Mouse (Mus musculus) frontal cortex, postnatal 36 days (tissue): ENCODE data around the gene Dlg1.

Experiments
- DNase-seq, 2 experiments: peaks; one replicate each; pipeline ENCODE4 v3.0.0; 2022; ENCODE audit warnings: low spot score in 2 of 2

The Dlg1 gene

DNA sequence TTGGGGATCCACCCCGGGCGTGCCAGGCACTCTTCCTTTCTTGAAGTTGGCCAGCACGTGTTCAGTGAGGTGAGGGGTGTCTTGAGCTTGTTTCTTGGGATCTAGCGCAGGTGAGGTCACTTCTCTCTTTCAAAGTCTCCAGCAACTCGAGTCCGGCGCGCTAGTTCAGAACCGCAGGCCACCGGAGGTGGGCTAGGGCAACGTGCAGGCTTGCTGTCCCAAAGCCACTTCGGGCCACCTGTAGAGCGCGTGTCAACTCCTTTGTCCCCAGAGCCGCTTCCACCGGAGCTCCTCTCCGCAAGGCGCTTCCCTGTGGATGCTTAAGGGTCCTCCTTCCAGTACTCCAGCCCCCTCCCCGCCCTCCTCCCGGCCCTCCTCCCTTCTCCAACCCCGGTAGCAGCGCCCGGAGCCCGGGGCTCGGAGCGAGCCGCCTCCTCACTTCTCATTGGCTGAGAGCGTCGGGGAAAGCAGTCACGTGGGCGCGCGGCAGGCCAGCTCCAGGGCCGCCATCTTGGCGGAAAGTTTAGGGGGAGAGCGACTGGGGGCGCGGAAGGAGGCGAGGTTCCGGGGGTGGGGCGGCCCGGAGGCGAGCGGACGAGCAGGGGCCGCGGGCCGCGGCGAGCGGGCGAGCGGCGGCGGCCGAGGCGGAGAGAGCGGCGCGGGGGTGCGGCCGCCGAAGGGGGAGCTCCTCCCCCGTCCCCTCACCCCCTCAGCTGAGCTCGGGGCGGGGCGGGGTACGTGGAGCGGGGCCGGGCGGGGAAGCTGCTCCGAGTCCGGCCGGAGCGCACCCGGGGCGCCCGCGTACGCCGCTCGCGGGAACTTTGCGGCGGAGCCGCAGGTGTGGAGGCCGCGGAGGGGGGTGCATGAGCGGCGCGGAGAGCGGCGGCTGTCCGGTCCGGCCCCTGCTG is at the start of gene Dlg1:
Gene Dlg1, plus strand, starts transcription at position 65 of the 908 bp plus-strand sequence.
- peak; percentile 62 to 74 for DNase-seq

DNA sequence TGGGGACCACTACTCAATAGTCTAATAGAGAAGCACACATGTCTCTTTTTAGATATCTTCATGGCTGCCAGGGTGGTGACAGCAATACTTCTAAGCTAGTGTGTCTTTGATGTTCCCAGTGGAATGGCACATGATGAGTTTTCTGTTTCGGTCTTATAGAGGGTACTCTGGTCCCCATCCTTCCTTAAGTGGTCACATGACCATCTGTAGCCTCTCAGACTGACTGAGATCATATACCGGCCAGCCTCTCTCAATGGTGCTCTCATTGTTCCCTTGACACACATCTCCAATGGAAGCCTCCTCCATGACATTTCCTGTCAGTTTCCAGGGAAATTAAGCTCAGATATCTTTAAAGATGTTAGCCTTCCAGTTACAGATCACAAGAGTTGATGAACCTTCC is 46.9 kb upstream of the Dlg1 start:
- no peak for DNase-seq

DNA sequence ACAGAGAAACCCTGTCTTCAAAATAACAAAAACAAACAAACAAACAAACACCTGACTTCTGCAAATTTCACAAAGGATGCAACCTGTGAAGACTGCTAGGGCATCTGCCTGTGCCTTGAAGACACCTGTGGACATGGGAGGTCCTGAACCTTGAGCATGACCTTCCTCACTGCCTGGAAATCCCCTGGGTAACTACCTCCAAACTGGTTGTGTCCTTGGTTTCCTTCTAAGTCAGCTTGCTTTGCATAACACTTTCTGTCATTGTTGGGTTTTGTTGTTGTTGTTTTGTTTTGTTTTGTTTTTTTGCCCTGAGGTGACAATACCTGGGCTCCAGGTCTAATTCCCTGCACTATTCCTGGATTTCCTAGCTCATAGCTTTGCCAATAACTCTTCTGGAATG is 46.1 kb upstream of the Dlg1 start:
- DNase-seq: no peak

DNA sequence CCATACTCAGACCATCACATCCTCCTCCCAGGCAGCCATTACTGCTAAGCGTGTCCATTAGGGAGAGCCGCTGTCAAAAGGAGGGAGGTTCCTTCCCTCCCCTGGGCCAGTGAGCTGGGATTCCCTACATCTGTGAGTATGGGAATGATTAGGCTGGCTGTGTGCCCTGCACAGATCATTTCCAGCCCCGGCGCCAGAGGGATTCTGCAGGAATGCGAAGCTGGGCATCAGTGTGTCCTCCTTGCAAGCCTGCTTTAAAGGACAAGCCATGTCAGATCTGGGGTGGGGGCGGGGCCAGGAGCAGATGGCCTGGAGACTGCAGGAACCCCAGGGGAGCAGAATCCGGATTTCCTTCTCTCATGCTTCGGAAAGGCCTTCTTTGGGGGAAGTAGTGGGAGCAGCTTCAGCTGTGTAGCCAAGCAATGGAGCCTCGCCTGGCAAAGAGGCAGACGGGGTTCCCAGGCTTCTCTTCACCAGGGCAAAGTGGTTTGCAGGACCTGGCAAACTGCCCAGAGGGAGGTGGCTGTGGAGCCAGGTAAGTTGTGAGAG is 45.3 kb upstream of the Dlg1 start:
- peak in 1 of 2 experiments; percentile 33 for DNase-seq

DNA sequence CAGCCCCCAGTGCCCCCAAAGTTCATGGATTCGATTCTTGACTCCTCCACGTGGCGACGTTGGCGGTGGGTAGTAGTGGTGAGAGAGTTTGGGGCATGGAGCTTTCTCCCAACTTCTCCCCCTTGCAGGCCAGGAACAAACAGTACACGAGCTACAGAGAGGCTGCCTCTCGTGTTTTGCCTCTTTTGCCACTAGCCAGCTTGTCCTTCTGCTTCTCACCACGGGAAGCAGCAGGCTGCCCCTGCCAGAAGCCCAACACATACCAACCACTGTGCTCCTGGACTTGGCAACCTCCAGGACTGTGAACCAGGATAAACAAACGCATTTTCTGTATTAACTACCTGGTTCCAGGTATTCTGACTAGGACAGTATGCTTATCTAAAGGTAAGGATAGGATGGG is 44.6 kb upstream of the Dlg1 start:
- no peak for DNase-seq

DNA sequence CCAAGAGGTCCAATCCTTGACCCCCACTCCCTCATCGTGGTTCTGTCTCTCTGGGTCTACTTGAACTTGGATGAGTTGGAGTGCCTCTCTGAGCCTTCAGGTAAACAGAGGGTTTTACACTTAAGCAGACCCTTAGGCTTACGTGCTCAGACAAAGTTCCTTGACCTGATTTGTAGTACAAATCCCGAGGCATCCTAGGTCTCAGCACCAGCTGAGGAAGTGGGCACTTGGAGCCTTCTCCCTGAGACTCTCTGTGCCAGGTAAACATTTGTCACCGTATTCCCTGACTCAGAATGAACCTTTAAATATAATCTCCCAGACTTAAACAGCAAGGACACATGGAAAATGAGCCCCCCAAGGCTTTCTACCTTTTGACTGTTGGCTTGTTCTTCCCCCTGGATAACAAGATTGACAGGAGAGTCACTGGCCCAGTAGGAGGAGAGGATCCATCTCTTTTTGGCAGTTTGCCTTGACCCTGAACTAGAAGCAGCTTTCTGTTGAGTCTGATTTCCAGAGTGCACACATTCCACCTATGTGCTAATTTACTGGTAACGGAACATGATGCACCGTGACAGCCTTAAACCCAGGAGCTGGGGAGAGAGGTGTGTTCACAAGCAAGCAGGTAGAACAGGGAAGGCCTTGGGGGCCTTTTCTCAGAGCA is 43.4 kb upstream of the Dlg1 start:
- no peak for DNase-seq

DNA sequence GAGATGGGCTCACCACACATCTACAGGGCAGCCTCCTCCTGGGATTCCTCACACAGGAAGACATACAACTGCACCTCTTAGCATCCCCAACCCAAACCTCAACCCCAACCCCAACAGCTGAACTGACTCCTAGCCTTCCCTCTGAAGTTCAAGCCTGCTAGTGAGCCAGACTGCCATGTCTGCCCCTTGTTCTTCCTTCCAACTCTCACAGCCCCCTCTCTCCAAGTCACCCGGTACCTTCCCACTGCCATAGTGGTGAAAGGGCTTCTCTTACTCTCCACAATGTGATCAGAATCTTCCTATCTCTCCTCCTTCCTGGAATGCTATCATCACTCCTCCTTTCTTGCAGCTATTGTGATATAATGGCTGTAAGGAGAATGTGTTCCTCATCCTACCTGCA is 40.9 kb upstream of the Dlg1 start:
- DNase-seq: no peak

DNA sequence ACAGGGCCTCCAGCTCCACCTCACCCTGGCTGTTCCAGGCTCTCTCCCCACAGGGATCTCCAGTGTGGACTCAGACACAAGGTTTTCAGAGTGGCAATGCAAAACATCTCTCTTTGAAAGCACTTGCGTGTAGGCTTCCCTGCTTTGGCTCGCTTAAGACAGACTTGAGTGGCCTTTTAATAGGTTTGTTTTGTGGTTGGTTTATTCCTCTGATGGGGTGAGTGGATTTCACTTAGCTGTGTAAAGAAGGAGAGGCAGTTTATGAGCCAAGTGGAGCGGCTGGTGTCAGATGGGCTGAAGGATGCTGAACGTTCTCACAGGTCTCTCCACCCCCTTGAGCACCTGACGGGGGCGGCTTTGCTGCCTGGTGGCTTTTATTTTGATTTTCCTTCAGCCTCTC is 40.1 kb upstream of the Dlg1 start:
- DNase-seq: no peak

DNA sequence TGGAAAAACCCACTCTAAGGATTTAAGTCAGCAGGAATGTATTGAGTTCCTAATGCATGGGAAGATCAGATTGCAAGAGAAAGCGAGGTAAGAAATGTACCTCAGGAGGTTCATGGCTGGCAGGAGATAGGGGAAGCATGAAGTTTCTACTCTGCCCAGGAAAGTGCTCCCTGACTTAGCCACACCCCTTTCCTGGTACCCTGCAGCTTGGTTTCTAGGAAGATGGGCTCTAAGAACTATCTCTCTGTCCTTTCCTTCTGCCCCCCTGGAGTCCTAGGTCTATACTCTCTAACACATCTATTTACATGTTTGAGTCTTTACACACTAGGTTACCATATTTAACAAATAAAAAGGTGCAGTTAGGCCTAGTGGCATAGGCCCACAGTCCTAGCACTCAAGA is 38.5 kb upstream of the Dlg1 start:
- no peak for DNase-seq

DNA sequence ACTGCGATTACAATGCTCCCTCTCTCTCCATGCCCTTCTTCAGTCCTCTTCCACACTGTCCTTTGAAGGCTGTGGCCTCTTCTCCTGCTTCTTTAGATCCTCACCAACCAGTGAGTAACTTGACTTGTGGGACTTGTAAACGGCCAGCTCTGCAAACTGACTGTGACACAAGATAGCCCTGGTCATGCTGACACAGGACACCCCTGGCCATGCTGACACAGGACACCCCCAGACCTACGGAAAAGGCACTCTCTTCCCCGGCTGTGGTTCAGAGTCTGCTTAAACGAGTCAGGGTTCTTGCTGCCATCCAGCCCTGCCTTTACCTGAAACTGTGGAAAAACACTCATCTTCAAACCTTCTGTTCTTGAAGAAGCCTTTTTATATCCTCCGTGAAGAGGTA is 36.9 kb upstream of the Dlg1 start:
- no peak for DNase-seq

DNA sequence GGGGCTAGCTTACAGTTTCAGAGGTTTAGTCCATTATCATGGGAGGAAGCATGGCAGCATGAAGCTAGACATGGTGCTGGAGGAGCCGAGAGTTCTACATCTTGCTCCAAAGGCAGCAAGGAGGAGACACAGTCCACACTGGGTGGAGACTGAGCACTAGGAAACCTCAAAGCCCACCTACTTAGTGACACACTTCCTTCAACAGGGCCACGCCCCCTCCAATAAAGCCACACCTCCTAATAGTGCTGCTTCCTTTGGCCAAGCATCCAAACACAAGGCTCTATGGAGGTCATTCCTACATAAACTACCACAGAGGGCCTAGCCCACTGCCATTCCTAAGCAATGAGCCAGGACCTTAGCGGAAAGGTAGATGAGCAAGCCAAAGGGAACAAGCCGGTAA is 32.9 kb upstream of the Dlg1 start:
- no peak for DNase-seq

DNA sequence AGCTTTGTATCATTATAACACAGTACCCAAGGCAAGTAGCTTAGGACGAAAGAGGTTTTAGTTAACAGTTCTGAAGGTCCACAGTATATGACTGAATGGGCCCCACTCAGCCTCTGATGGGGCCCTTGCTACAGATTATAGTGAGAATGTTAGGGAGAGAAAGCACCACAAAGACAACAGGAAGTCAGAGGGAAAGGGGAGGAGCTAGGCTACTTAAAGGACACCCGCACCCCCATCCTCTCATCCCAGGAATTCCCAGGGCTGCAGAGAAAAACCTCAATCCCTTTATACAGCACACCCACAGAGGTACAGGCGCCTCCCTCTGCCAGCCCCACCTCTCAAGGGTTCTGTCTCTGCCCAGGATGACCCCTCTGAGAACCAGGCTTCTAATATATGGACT is 32.2 kb upstream of the Dlg1 start:
- no peak for DNase-seq

DNA sequence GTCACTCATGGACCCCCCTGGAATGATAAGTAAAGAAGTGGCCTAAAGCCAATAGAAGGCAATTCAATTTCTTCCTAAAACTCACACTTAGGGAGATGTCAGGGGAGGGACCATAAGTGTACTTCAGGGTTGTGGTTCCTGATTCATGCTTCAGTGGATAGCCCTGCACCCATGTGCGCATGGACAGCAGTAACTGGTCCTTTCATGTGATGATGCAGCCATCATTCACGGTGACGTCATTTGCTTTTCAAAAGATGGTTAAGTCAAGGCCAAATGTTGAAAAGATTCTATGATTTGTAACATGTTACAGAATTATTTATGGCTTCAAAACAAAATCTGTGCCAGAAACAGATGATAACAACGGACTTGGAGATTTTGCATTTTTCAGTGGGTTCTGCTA is 28.9 kb upstream of the Dlg1 start:
- no peak for DNase-seq

DNA sequence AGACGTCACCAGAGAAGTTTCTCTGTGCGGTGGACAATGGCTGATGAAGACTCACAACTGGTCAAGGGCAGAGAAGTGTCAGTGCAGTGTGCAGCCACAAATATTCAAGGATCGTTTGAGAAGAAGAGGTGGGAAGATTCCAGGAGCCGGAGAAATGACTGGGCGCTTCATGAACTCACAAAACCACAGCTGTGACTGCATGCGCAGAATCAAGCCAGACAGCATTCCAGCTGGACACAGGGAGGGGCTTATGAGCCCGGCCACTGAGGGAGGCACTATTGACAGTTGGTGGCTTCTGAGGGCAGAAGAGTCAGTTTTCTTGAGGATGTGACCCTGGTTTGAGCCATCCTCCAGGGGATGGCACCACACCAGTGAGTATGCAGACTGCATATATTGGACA is 24.9 kb upstream of the Dlg1 start:
- DNase-seq: no peak

DNA sequence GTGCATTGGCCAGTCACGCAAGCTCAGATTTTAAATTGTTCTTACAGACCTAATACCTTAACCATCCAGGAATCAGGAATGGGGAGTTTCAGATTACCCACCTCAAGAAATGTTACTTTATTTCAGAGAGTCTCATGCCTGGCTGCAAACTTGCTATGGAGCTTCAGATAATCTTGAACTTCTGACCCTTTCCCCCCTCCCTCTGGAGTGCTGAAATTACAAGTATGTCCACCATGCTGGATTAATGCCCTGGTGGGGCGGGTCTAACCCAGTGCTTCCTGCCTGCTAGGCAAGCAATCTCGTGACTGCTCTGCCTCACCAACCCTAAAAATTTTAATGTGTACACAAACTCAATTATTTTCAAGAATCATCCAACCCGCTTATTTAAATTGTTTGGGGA is 23.3 kb upstream of the Dlg1 start:
- DNase-seq: no peak

DNA sequence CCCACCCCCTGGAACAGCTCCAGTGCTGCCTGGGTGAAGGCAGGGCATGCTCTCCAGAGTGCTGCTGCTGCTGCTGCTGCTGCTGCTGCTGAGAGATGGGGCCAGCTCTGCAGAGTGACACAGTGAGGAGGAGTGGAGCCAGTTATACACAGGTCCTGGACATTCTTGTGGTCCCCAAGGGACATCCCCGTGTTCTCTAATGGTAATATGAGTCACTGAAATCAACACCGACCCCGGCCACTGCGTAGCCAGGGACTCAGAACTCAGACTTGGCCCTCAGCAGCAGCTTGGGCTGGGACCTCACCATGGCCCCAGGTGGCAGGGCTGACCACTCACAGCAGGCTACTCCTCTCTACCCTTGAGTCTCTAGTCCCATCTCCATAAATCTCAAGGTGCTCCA is 21.5 kb upstream of the Dlg1 start:
- DNase-seq: no peak

DNA sequence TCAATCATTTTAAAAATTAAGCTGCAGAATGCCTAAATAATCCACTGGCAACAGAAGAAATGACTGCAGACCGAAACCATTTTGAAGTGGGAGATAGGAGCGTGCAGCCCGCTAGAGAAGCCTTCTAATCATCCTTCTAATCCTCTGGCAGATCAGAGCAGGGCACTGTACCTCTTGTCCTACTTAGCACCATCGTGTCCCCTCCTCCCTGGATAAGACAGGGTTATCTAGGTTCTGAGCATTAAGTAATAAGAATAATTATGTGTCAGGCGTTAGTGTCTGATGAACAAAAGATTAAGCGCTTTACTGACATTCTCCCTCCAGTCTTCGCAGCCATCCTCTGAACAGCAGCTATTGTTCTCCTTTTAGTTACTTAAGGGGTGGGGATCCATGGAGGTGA is 16.0 kb upstream of the Dlg1 start:
- DNase-seq: no peak

DNA sequence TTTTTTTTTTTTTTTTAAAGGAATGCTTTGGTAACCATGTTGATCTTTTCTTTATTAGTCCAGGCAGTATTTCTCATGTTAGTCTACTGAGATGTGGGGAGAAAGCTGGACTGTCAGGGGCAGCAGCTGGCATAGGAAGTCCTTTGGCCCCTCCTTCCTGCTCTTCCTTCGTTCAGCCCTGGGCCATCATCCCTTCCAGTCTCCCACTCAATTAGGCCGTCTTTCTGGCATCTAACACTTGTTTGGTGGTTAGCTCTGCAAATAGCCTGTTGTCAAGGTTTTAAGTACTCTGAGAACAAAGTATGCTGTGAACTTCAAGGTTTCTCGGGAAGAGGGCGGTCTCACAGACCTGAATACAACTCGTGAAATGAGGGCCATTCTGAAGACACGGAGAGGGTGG is 12.5 kb upstream of the Dlg1 start:
- DNase-seq: no peak

DNA sequence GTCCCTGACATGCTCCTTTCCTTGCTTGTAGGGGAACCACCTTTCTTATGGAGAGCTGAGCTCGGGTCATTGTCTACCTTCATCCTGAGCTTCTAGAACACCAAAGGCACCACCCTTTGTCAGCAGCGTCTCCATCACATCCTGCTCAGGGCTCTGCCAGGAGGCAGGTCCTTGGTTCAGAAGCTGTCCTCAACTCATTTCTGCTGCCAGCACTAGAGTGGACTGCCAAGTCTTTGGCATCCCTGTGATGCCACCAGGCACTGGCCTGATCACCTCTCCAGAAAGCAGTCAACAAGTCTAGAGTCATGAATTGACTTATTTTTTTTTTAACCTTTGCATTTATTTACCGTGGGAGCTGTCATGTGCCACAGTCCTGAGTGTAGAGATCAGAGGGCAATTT is 11.7 kb upstream of the Dlg1 start:
- DNase-seq: no peak

DNA sequence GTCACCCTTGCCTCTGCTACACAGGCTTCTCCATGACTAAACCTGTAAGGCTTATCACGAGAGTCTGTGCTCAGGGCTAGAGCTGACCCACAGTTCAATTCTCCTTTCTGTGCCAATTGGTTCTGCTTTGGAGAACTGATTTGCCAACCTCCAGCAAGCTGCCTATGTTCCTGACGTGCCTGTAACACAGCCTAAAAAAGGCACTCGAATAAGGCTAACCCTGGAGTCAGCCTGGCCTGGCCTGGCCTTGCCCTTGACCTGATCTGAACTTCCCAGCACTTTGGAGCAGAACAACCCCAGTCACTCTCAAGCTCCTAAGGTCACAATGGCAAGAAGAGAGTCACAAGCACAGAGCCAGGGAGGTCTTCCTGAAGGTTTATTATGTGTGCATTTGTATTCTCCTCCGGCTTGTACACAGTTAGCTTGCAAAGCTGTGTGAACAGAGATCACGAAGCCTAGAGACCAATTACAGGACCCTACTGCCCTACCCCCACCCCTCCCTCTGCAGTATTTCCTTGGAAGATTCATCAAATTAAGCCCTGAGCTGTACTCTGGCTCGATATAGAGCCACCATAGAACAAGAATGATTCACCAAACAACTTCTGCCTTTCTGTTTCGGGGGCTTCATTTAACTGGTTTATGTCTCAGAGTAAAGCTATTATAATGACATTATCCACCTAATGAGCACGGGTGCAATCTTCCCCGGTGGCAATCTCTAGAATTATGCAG is 11.0 kb upstream of the Dlg1 start:
- DNase-seq: no peak

DNA sequence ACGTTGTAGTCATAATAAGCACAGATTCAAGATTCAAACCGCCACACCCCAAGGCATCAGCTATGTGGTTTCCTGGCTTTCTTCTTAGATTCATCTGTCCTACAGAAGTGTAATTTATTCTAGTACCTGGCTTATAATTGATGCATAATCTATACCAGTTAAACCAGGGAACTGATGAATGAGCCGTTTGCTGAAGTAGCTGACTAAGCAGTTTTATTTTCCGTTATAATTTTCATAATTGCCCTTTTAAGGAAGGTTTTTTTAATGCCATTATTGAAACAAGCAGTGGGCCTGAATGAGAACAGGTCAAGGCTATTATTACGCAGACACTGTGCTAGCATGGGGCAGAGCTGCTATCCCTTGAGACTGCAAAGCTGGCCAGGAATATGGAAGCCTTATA is 9.6 kb upstream of the Dlg1 start:
- no peak for DNase-seq

DNA sequence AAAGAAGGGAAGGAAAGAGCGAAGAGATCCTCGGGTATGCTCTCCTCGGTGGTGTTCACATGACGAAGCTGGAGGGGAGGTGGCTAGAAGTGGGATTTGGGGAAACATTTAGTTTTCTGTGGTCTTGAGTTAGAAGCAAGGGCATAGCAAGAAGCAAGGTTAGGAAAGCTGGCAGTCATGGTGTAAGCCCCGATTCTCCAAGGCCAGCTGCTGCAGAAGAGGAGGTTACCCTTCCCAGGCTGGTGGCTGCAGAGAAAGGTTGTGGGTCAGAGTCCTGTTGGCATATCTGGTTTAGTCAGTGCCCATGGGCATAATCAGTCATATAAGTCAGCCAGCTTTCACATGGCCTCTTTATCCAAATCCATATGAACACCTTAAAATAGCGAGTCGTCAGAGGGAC is 9.2 kb upstream of the Dlg1 start:
- DNase-seq: no peak

DNA sequence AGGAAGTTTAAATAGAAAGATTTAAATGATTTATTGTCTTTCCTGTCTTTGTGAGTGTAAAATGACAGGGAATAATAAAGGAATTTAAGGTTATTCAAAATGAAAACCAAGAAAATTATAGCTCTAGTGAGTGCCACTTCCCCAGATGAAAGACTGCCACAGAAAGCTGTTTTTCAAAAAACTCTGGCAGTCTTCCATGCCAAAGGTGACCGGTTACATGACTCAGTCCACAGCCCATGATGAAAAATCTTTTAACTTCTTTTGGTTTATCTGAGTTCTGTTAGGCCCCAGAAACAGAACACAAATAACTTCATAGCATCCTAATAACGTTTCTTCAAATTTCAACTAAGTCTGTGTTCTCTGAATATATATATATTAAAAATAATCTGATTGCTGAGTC is 7.7 kb upstream of the Dlg1 start:
- no peak for DNase-seq
